Mouse (Mus musculus) heart, embryonic 12.5 days (tissue): ENCODE results near the gene 5830473C10Rik. TPM values are rescaled to one million over a fixed set of nuclear protein-coding genes. Genes with fewer than 3 reads are reported as not detected.

Experiments used
- ATAC-seq: fragments of 200-750 bp; cut with Nextera tagmentation; 2 replicates; pipeline ENCODE4 v1.8.0; 2017; ENCODE audit warnings: moderate TSS enrichment, moderate library complexity; ENCODE audit not compliant: insufficient number of reproducible peaks, low FRiP score
- H3K27ac ChIP-seq: fragments of 300-500 bp; sonication (generic); 2 replicates; pipeline ENCODE4 v1.5.1; 2016; ENCODE audit warnings: mild to moderate bottlenecking, moderate library complexity; ENCODE audit not compliant: poor library complexity, severe bottlenecking
- H3K27me3 ChIP-seq: fragments of 300-500 bp; sonication (generic); replicated peaks from 2 replicates; pipeline ENCODE4 v1.6.1; 2016; ENCODE audit warnings: mild to moderate bottlenecking, moderate library complexity
- H3K36me3 ChIP-seq: fragments of 300-500 bp; sonication (generic); 2 replicates; pipeline ENCODE4 v1.6.1; 2016; ENCODE audit warnings: mild to moderate bottlenecking, moderate library complexity
- H3K4me1 ChIP-seq: fragments of 300-500 bp; sonication (generic); replicated peaks from 2 replicates; pipeline ENCODE4 v1.6.1; 2016; ENCODE audit warnings: mild to moderate bottlenecking
- H3K4me2 ChIP-seq: fragments of 300-500 bp; sonication (generic); 2 replicates; pipeline ENCODE4 v1.6.1; 2016; ENCODE audit warnings: mild to moderate bottlenecking, moderate library complexity
- H3K4me3 ChIP-seq: fragments of 300-500 bp; sonication (generic); 2 replicates; pipeline ENCODE4 v1.5.1; 2016; ENCODE audit warnings: mild to moderate bottlenecking
- H3K9ac ChIP-seq: fragments of 300-500 bp; sonication (generic); 2 replicates; pipeline ENCODE4 v1.6.1; 2016; ENCODE audit warnings: mild to moderate bottlenecking, moderate library complexity
- H3K9me3 ChIP-seq: fragments of 300-500 bp; sonication (generic); replicated peaks from 2 replicates; pipeline ENCODE4 v1.6.1; 2016; ENCODE audit warnings: mild to moderate bottlenecking, moderate library complexity
- WGBS: fragments of 180-500 bp; shearing (Covaris S2); methylation state at CpG from one replicate; pipeline ENCODE4 v1.1.7; 2016; 5-methylcytosine and 5-hydroxymethylcytosine counted together
- polyA plus RNA-seq: library from polyadenylated mRNA; unstranded; fragments of >200 nt; fragmentation: Nextera tagmentation; extraction: Ambion mirVana; gene quantifications from 2 replicates; pipeline ENCODE4 v1.2.1, GENCODE M21; 2016

The 5830473C10Rik gene
- polyA plus RNA-seq, 1 experiment from 2014 or later = not detected

DNA sequence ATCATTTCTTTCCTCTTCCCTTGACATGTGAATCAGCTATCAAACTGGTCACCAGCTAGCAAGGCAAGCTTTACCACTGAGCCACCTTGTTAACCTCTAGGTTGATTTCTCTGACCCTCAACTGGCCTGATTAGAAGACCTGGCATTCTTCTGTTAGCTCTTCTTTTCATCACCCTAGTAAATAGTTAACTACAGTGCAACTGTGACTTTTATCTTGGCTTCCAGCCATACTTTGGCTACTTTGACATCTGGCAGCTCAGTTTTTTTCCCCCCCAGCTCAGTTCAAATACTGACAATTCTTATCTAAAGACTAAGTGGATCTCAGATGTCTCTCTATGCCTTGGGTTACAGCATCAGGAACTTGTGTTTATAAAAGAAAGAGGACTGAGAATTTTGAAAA lies 7.4 kb downstream of the 5830473C10Rik start:
- no peaks in the 10 kb centered on the region for H3K36me3 ChIP-seq
- no peak overlapping the region for H3K27ac ChIP-seq
- H3K9ac ChIP-seq = no peak overlapping the region
- H3K27me3 ChIP-seq = no peaks in the 10 kb centered on the region
- no peak overlapping the region for H3K4me2 ChIP-seq
- no peak for ATAC-seq
- no peak overlapping the region for H3K4me3 ChIP-seq
- peaks cover 16% of the 10 kb centered on the region for H3K4me1 ChIP-seq
- H3K9me3 ChIP-seq = no peaks in the 10 kb centered on the region

DNA sequence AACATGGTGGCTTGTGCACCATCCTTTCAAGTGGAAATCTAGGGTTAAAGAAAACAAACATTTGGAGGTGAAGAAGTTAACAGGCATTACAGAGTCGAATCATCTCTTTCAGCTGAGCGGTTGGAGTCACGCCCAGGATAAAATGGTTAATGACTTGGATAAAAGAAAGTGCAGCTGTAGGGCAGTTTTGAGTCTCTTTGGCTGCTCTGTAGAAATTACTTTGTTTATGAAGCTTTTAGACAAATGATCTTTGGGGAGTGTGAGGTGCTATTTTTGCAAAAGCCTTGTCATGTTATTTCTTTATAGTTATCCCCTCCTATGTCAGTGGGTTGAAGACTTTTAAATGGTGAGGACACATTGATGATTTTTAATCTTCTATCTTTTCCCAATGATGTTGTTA lies 10.3 kb downstream of the 5830473C10Rik start:
- Histone ChIP-seq H3K4me3 (no peak overlapping the region), H3K9me3 (no peaks in the 10 kb centered on the region), H3K27me3 (no peaks in the 10 kb centered on the region), H3K27ac (no peak overlapping the region), H3K36me3 (no peaks in the 10 kb centered on the region), H3K4me2 (no peak overlapping the region), H3K9ac (no peak overlapping the region), H3K4me1 (peaks cover 16% of the 10 kb centered on the region)
- ATAC-seq = no peak
- 70% methylated on average over 3 of the region's 3 CpGs for WGBS

DNA sequence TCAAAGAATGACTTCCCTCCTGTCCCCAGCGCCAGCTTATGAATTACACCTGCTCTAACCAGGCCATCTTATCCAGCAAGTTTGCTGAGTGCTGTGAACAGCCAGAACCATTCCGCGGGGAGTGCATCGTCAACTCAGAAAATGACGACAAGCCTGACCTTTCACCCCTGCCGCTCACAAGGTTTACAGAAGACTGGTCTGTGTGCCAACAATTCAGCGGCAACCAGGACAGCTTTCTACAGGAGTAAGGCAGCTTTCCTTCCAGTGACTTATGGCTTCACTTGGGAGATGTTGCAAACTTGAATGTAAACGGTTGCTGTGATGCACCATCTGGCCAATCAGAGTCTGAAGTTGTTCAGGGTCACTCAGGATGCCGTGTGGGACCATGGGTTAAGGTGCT lies 16.8 kb downstream of the 5830473C10Rik start:
- H3K4me1 ChIP-seq = no peaks in the 10 kb centered on the region
- H3K4me2 ChIP-seq = no peak overlapping the region
- no peak overlapping the region for H3K27ac ChIP-seq
- H3K4me3 ChIP-seq = no peak overlapping the region
- no peak overlapping the region for H3K9ac ChIP-seq
- ATAC-seq = no peak
- H3K27me3 ChIP-seq = no peaks in the 10 kb centered on the region
- 83% methylated on average over 9 of the region's 9 CpGs for WGBS
- no peaks in the 10 kb centered on the region for H3K9me3 ChIP-seq
- no peaks in the 10 kb centered on the region for H3K36me3 ChIP-seq

DNA sequence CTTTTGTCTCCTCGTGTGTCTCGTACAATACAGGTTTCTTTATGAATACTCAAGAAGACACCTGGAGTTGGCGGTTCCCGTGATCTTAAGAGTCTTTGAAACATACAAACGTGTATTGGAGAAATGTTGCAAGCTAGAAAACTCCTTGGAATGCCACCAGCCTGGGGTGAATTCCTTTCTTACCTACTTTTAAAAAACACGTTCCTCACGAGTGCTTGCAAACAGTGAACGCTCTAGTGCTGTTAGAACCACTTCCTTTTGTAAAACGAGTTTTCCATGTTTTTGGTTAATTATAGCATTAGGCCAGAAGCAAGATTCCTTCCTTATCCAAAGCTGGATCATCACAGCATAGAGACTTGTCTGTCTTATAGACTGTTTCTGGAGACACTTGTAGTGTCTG lies 18.6 kb downstream of the 5830473C10Rik start:
- ATAC-seq = no peak
- no peaks in the 10 kb centered on the region for H3K4me1 ChIP-seq
- no peaks in the 10 kb centered on the region for H3K36me3 ChIP-seq
- no peaks in the 10 kb centered on the region for H3K9me3 ChIP-seq
- no peak overlapping the region for H3K27ac ChIP-seq
- H3K4me3 ChIP-seq = no peak overlapping the region
- no peaks in the 10 kb centered on the region for H3K27me3 ChIP-seq
- H3K9ac ChIP-seq = no peak overlapping the region
- H3K4me2 ChIP-seq = no peak overlapping the region
- 83% methylated on average over 9 of the region's 9 CpGs for WGBS

DNA sequence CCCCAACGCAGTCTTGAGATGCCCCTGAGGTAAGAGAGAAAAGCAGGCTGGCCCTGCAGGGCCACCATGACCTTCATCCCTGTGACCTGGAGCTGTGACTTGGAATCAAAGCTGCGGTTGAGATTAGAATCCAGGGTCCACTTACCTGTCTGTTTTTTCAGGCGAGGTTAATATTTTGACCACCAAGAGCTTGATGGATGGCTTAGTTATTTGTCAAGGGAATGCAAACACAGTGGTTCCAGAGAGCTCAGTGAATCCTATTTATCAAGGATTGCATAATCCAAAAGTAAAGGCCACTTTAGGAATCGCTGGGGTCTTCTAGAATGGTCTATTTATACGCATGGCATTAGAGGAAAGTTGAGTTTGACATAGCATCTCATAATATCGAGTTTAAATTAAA lies 21.3 kb downstream of the 5830473C10Rik start:
- Histone ChIP-seq H3K27ac (no peak overlapping the region), H3K9me3 (no peaks in the 10 kb centered on the region), H3K4me2 (no peak overlapping the region), H3K27me3 (no peaks in the 10 kb centered on the region), H3K4me1 (no peaks in the 10 kb centered on the region), H3K9ac (no peak overlapping the region), H3K36me3 (no peaks in the 10 kb centered on the region), H3K4me3 (no peak overlapping the region)
- no peak for ATAC-seq
- WGBS = 79% methylated on average over 6 of the region's 6 CpGs

DNA sequence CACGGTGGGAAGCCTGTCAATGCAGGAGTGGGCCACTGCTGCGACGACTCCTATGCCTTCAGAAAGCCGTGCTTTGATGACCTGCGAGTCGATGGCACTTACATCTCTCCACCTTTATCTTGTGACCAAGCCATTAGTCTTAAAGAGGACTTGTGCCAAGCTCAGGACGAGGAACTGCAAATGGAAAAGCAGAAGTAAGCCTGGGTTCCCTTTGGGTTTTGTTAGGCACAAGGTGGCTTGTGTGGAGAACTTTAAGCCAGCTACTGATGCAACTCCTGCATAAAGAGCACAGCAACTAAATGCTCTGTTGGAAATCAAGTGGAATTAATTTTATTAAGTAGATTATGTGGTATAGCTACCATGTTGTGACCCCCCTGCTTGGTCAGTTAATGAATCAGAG lies 23.9 kb downstream of the 5830473C10Rik start:
- no peak for ATAC-seq
- no peak overlapping the region for H3K4me3 ChIP-seq
- 0 out of 2 replicates have a peak, but pooled peaks cover 2% of the 10 kb centered on the region for H3K4me1 ChIP-seq
- H3K36me3 ChIP-seq = no peaks in the 10 kb centered on the region
- no peak overlapping the region for H3K27ac ChIP-seq
- no peaks in the 10 kb centered on the region for H3K9me3 ChIP-seq
- WGBS = 63% methylated on average over 7 of the region's 7 CpGs
- no peak overlapping the region for H3K4me2 ChIP-seq
- H3K9ac ChIP-seq = no peak overlapping the region
- no peaks in the 10 kb centered on the region for H3K27me3 ChIP-seq

DNA sequence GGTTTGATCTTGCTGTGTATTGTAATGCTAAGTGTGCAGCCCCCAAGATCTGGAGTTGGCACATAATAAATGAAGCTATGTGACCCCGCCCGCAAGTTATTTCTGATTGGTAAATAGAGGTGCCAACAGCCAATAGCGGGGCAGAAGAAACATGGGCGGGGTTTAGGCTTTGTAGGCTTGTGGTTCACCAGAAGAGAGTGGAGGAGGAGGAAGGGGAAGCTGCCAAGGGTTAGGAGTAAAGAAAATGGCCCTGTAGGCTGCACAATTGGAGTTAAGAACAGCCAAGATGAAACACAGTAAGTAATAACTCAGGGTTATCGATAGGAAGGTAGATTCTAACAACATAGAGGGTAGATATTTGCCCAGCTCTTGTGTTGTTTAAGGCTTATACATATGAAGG lies 25.6 kb downstream of the 5830473C10Rik start:
- WGBS = 74% methylated on average over 5 of the region's 5 CpGs
- H3K27ac ChIP-seq = no peak overlapping the region
- H3K9me3 ChIP-seq = no peaks in the 10 kb centered on the region
- H3K4me1 ChIP-seq = 0 out of 2 replicates have a peak, but pooled peaks cover 2% of the 10 kb centered on the region
- no peak overlapping the region for H3K4me2 ChIP-seq
- H3K36me3 ChIP-seq = no peaks in the 10 kb centered on the region
- H3K9ac ChIP-seq = no peak overlapping the region
- H3K4me3 ChIP-seq = no peak overlapping the region
- no peak for ATAC-seq
- H3K27me3 ChIP-seq = no peaks in the 10 kb centered on the region

DNA sequence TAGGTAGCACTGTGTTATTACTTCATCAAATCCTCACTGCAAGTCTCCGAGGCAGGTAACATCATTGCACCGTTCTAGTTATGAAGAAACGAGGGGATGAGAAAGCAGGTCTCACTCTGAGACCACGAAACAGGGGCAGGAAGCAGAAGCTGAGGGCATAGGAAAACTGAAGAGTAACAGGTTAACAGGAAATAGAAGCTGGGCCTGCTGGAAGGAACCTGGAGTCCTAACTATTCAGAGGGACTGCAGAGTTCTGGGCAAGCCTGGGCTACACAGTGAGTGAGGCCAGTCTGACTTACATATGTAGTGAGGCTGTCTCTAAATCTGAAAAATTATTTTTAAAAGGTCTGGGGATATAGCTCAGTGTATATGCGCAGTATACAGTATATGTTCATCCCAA lies 27.2 kb downstream of the 5830473C10Rik start:
- Histone ChIP-seq H3K4me2 (no peak overlapping the region), H3K4me3 (no peak overlapping the region), H3K27ac (no peak overlapping the region), H3K9me3 (no peaks in the 10 kb centered on the region), H3K36me3 (no peaks in the 10 kb centered on the region), H3K27me3 (no peaks in the 10 kb centered on the region), H3K9ac (no peak overlapping the region), H3K4me1 (0 out of 2 replicates have a peak, but pooled peaks cover 2% of the 10 kb centered on the region)
- ATAC-seq = no peak
- WGBS = 89% methylated on average over 5 of the region's 5 CpGs

DNA sequence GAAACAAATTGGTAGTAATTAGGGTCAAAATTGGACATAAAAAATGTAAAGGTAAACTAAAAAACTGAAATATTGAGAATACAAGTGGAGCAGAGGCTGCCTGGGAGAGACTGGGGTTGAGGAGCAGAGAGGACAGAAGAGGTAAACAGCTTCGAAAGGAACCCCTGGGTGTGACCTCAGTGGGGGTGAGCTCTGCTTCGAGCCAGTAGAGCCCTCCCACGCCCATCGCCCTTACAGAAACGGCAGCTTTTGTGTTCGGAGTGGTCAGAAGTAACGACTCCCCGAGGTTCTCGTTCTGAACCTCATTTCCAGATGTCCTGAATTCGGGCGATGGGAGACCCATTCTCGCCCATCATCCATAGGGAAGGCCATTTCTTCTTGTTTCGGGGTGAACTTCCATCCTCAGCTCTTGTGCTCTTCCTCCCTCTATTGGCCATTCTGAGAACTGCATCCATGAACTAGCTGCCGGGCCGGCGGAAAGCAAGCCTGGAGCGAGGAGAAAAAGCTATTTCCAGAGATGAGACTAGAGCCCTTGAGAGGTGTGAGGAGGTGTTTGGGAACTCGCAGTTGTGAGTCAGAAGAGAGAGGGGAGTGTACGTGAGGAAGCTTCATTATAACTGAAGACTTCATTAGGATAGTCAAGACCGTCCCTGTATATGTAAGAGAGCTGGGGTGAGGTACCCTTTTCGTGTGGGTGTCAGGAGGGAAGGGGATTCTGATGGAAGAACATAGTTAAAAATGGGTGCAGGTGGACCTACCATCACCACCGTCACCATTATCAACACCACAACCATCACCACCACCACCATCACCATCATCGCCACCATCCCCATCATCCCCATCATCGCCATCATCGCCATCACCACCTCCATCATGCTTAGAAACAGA lies 28.0 kb downstream of the 5830473C10Rik start:
- Histone ChIP-seq H3K36me3 (no peaks in the 10 kb centered on the region), H3K27ac (no peak overlapping the region), H3K27me3 (no peaks in the 10 kb centered on the region), H3K4me3 (peak overlapping the region; percentile 51), H3K9me3 (no peaks in the 10 kb centered on the region), H3K4me1 (0 out of 2 replicates have a peak, but pooled peaks cover 2% of the 10 kb centered on the region), H3K4me2 (peak overlapping the region; percentile 81), H3K9ac (peak overlapping the region; percentile 61; the same call in 1 of the 2 replicates)
- 22% methylated on average over 25 of the region's 25 CpGs for WGBS
- no peak for ATAC-seq

DNA sequence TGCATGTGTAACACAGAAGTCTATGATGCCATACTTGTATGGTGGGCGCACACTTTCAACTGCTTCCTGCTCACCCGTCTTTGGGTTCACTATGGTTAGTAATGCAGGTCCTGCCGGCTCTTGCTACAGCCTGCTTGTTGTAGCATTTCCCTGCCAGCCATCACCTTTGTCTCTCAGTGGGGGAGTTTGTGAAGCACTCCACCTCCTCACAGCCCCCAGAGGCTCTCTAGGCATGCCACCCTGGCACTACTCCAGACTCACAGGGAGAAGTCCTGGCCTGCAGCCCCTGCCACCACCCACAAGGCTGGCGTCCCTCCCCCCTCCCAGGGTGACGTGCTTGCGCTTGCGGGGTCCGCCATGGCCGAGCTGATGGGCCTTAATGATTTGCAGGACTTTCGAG lies 29.8 kb downstream of the 5830473C10Rik start:
- H3K27ac ChIP-seq = no peak overlapping the region
- 83% methylated on average over 10 of the region's 10 CpGs for WGBS
- H3K4me1 ChIP-seq = 0 out of 2 replicates have a peak, but pooled peaks cover 2% of the 10 kb centered on the region
- no peak overlapping the region for H3K9ac ChIP-seq
- H3K36me3 ChIP-seq = no peaks in the 10 kb centered on the region
- H3K4me3 ChIP-seq = no peak overlapping the region
- H3K9me3 ChIP-seq = no peaks in the 10 kb centered on the region
- no peaks in the 10 kb centered on the region for H3K27me3 ChIP-seq
- ATAC-seq = no peak; the same call in 1 of the 2 replicates
- no peak overlapping the region for H3K4me2 ChIP-seq

DNA sequence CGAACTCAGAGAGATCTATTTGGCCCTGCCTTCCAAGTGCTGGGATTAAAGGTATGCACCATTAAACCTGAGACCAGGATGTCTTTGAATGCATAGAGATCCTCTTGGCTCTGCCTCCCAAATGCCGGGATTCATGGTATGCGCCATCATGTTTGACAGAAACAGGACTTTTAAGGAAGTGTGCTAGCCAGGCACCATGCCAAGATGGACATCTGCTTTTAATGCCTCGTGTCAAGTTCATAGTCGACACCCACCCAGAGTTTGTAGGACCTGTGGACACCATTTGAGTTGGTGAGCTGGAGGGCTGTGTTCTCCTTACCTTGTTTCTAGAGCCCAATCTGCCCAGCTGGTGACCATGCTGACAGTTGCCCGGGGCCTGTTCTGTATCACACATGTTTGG lies 31.0 kb downstream of the 5830473C10Rik start:
- Histone ChIP-seq H3K4me2 (no peak overlapping the region), H3K27me3 (no peaks in the 10 kb centered on the region), H3K4me1 (0 out of 2 replicates have a peak, but pooled peaks cover 2% of the 10 kb centered on the region), H3K4me3 (no peak overlapping the region), H3K9me3 (no peaks in the 10 kb centered on the region), H3K27ac (no peak overlapping the region), H3K9ac (no peak overlapping the region), H3K36me3 (no peaks in the 10 kb centered on the region)
- no peak for ATAC-seq
- WGBS = 63% methylated on average over 6 of the region's 6 CpGs
